Mouse (Mus musculus) erythroblast, embryonic 14.5 days (primary cell): ENCODE data around the gene Rpp14. TPM values are rescaled to one million over a fixed set of nuclear protein-coding genes. Genes with fewer than 3 reads are reported as not detected.
"Not testable (repeated sequence)": the region's sequence is repeated elsewhere in the genome, so short reads cannot be mapped to it uniquely, and the experiment has no call there.

Source experiments
- H3K27me3 ChIP-seq: 2 replicates; pipeline ENCODE4 v1.6.1; 2012; ENCODE audit warnings: inconsistent platforms; ENCODE audit not compliant: control insufficient read depth
- H3K36me3 ChIP-seq: 2 replicates; pipeline ENCODE4 v1.6.1; 2012; ENCODE audit warnings: mild to moderate bottlenecking, inconsistent platforms; ENCODE audit not compliant: control insufficient read depth
- H3K4me1 ChIP-seq: 2 replicates; pipeline ENCODE4 v1.6.1; 2012; ENCODE audit warnings: inconsistent platforms; ENCODE audit not compliant: control insufficient read depth
- H3K4me3 ChIP-seq: replicated peaks from 2 replicates; pipeline ENCODE3; 2012; ENCODE audit warnings: moderate library complexity, mild to moderate bottlenecking, inconsistent platforms
- H3K9me3 ChIP-seq: 2 replicates; pipeline ENCODE4 v1.6.1; 2012; ENCODE audit warnings: low read length, inconsistent platforms, mixed read lengths; ENCODE audit not compliant: control insufficient read depth
- GATA1 ChIP-seq: IDR thresholded peaks from 2 replicates; pipeline ENCODE4 v1.6.1; 2012; ENCODE audit warnings: low read length, inconsistent platforms, mixed read lengths
- TAL1 ChIP-seq: IDR thresholded peaks from 3 replicates; pipeline ENCODE4 v1.6.1; 2012; ENCODE audit warnings: low read length, inconsistent platforms, mixed read lengths
- polyA plus RNA-seq: library from polyadenylated mRNA; stranded (reverse); fragments of >175 nt; gene quantifications from 2 replicates; pipeline ENCODE4 v1.2.3, GENCODE M21; 2012

Rpp14 gene
- polyA plus RNA-seq, 1 experiment = 0.06 TPM

DNA sequence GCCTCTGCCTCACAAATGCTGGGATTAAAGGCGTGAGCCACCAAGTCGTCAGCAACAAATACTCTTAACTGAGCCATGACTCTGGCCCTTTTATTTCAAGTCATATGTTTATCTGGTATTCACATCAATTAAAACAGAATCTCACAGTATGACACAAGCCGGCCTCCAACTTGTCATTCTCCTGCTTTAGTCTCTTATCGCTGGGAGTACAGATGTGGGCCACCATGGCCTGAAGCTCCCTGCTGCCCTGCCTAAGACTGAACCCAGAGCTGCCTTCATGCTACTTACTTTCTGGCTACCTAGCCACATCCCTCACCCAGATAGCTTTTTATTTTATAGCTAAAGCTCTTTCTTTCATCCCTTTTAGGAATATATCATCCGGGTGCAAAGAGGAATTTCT, 39.3 kb downstream of the Rpp14 start:
- Histone ChIP-seq H3K4me1 (no peaks in the 10 kb centered on the region), H3K9me3 (no peaks in the 10 kb centered on the region), H3K4me3 (no peak overlapping the region), H3K27me3 (no peaks in the 10 kb centered on the region), H3K36me3 (peaks cover 9% of the 10 kb centered on the region)
- TF ChIP-seq GATA1 = no peak
- no peak for TF ChIP-seq TAL1

DNA sequence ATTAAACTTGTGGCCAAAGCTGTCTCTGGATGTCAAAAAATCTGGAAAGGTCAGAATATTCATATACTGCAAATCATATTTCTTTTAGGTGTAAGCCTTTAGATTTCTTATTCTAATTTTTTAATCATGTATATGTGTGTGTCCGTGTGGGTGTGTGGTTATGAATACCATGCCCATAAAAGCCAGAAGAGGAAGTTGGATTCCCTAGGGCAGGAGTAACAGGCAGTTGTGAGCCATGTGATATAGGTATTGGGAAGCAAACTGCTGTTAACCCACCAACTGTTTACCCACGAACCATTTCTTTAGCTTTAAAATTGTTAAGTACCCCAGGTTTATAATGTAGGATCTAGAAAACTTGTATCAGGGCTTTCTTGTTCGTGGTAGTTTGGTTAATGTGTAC, 39.7 kb downstream of the Rpp14 start:
- no peak for TF ChIP-seq GATA1
- no peak for TF ChIP-seq TAL1
- H3K9me3 ChIP-seq = no peaks in the 10 kb centered on the region

DNA sequence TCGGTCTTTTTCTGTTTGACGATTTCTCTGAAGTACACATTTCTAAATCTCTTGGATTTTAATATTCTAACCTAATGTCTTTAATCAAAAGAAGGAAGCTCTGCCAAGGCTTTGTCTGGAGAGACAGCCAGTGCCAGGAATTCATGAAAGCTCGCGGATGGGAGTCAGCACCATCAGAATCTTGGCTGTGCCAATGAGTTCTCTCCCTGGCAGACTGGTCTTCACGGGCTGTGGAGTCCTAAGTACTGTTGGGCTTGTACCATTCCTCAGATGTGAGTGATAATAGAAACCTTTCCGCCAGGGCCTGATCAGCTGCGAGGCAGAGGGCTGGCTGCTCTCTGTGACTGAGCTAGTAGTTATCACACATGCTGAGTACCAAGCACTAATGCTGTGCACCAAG, 43.0 kb downstream of the Rpp14 start:
- H3K4me1 ChIP-seq = no peaks in the 10 kb centered on the region
- no peaks in the 10 kb centered on the region for H3K9me3 ChIP-seq
- H3K36me3 ChIP-seq = peaks cover 11% of the 10 kb centered on the region
- H3K27me3 ChIP-seq = no peaks in the 10 kb centered on the region
- TF ChIP-seq TAL1 = no peak
- TF ChIP-seq GATA1 = no peak
- no peak overlapping the region for H3K4me3 ChIP-seq

More for the DNA sequence above, 39.7 kb downstream of the Rpp14 start:
- Histone ChIP-seq H3K4me1 (no peaks in the 10 kb centered on the region), H3K27me3 (no peaks in the 10 kb centered on the region), H3K36me3 (peaks cover 9% of the 10 kb centered on the region), H3K4me3 (no peak overlapping the region)

DNA sequence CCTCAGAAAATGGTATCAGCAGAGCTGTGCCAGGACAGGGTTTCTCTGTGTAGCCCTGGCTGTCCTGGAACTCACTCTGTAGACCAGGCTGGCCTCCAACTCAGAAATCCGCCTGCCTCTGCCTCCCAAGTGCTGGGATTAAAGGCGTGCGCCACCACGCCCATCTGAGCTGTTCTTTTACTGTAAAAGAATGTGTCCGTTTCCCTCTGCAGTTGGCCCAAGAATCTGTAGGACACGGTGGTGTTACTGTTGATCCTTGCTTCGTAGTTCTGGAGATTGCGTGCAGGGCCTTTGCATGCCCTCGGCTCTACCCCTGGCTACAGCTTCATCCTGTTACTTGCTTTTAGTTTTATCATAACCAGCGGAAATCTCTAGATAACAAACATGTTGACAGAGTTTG, 43.4 kb downstream of the Rpp14 start:
- peaks cover 11% of the 10 kb centered on the region for H3K36me3 ChIP-seq
- H3K4me3 ChIP-seq, H3K4me1 ChIP-seq, H3K27me3 ChIP-seq, H3K9me3 ChIP-seq: not testable (repeated sequence)

DNA sequence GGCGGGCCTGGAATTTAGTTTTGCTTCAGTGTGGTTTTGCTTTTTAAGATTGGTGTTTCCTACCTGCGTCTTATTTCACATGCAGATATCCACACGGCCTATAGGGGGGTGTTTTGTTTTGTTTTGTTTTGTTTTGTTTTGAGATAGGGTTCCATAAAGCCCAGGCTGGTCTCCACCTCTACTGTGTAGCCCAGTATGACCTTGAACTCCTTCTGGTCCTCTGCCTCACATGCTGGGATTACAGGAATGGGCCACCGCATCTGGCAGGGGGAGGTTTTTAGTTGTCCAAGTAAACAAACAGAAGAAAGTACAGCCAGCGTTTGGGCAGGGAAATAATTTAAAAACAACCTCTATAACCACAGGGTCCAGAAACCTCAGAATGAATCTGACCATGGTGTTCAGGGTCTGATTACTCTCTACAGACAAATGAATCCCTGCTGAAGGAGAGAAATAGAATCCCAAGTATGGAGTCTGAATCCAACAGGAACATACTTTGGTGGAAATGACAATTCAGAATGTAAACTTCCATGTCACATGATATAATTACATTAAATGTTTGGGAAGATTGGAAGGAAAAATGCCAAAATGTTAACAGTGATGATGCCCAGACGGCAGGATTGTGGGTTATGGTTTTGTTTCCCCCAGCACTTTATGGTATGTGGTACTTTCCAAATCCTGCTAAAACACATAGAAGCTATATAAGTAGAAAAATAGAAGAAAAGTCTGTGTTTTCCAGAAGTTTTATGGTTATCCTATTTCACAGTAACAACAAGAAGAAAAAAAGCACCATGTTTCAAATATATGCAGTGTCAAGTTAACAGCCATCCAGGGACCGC, 44.1 kb downstream of the Rpp14 start:
- Histone ChIP-seq H3K9me3 (no peaks in the 10 kb centered on the region), H3K36me3 (peaks cover 11% of the 10 kb centered on the region), H3K4me3 (no peak overlapping the region), H3K4me1 (no peaks in the 10 kb centered on the region), H3K27me3 (no peaks in the 10 kb centered on the region)
- TF ChIP-seq GATA1 (no peak), TAL1 (no peak)

DNA sequence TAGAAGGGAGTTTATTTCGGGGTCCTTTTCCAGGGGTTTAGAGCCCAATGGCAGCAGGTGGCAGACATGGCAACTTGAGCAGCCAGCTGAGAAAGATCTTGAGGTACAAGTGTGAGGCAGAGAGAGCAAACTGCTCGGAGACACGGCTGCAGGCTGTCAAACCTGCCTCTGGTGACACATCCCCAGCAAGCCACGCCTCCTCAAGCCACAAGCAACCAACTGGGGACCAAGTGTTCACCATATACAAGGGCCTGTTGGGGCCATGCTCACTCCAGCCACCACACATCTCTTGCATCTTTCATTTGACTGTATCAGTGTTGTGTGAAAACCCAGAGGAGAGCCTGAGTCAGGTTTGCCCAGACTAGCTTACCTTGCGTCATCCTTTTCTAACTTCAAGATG, 47.8 kb downstream of the Rpp14 start:
- no peaks in the 10 kb centered on the region for H3K4me1 ChIP-seq
- peaks cover 13% of the 10 kb centered on the region for H3K36me3 ChIP-seq
- TF ChIP-seq TAL1 (no peak), GATA1 (no peak)
- no peaks in the 10 kb centered on the region for H3K27me3 ChIP-seq
- no peak overlapping the region for H3K4me3 ChIP-seq
- no peaks in the 10 kb centered on the region for H3K9me3 ChIP-seq

DNA sequence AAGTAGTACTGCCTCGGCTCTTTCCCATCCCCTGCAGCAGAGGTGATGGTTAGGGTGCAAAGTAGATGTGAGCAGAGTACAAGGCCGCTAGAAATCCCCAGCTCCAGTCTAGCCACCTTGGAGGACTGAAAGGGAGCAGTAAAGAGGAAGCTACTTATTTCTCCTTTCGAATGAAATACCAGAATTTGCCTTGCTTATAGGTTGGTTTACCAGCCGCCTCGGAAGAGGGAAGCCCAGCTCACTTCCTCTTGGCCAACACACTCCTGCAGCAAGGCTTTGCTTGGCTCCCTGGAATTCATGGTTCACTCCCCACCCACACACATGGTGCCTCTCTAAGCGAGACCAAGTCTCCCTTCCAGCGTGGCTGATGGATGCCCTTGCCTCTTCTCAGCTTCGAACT, 52.6 kb downstream of the Rpp14 start:
- TF ChIP-seq GATA1 = no peak
- no peak for TF ChIP-seq TAL1
- no peak overlapping the region for H3K4me3 ChIP-seq
- no peaks in the 10 kb centered on the region for H3K9me3 ChIP-seq
- no peaks in the 10 kb centered on the region for H3K4me1 ChIP-seq
- peaks cover 8% of the 10 kb centered on the region for H3K36me3 ChIP-seq
- H3K27me3 ChIP-seq = no peaks in the 10 kb centered on the region

DNA sequence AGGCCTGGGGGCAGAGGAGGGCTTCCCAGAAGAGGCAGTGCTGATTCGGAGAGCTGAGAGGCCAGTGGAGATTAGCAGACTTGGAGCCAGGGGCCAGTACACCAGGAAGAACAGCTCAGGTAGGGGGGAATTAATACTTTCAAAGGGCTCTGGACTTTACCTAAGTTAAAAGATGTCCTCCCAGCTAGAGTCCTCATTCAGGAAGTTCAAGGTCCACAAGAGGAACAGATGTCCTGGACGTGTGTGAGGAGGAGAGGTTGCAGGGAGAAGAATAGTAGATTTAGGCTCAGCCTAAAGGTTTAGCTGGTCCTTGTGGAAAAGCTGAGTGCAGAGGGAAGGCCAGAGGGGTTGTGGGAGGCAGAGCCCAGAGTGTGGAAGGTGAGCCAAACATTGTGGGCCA, 54.1 kb downstream of the Rpp14 start:
- TF ChIP-seq GATA1 (no peak), TAL1 (no peak)
- Histone ChIP-seq H3K27me3 (no peaks in the 10 kb centered on the region), H3K36me3 (peaks cover 11% of the 10 kb centered on the region), H3K9me3 (no peaks in the 10 kb centered on the region), H3K4me1 (no peaks in the 10 kb centered on the region), H3K4me3 (no peak overlapping the region)

DNA sequence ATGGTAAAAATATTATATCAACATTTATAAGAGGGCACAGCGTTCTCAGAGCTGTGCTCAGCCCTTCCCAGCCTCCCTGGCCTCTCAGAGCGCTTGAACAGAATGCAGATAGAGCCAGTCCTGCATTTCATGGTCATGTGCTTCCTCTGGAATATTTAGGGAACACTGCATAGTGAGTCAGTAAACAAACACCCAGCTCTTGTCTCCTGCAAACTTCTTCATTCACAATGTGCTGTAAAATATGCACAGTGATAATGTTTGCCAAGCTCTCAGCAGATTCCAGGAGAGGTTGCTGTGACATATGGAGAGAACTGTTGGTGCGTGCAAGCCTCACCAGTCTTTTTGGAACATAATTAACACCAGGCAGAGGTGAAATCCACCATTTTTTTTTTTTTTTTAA, 55.0 kb downstream of the Rpp14 start:
- Histone ChIP-seq H3K4me3 (no peak overlapping the region), H3K4me1 (no peaks in the 10 kb centered on the region), H3K9me3 (no peaks in the 10 kb centered on the region), H3K27me3 (no peaks in the 10 kb centered on the region), H3K36me3 (peaks cover 11% of the 10 kb centered on the region)
- no peak for TF ChIP-seq GATA1
- TF ChIP-seq TAL1 = no peak
